Mouse (Mus musculus) embryonic facial prominence, embryonic 13.5 days (tissue): ENCODE measurements around the gene Gpr18. TPM values are rescaled to one million over a fixed set of nuclear protein-coding genes. Genes with fewer than 3 reads are reported as not detected.
"Not testable (repeated sequence)": the region's sequence is repeated elsewhere in the genome, so short reads cannot be mapped to it uniquely, and the experiment has no call there.

Source experiments
- ATAC-seq: fragments of 200-750 bp; cut with Nextera tagmentation; 2 replicates; pipeline ENCODE4 v1.8.0; 2017; ENCODE audit warnings: low read depth; ENCODE audit not compliant: insufficient number of reproducible peaks, insufficient read depth, low FRiP score, low TSS enrichment
- H3K27ac ChIP-seq: fragments of 300-500 bp; sonication (generic); 2 replicates; pipeline ENCODE4 v1.5.1; 2015; ENCODE audit warnings: moderate library complexity, mild to moderate bottlenecking, inconsistent platforms
- H3K27me3 ChIP-seq: fragments of 300-500 bp; sonication (generic); 2 replicates; pipeline ENCODE4 v1.6.1; 2015; ENCODE audit warnings: mild to moderate bottlenecking, inconsistent platforms
- H3K36me3 ChIP-seq: fragments of 300-500 bp; sonication (generic); 2 replicates; pipeline ENCODE4 v1.6.1; 2015; ENCODE audit warnings: mild to moderate bottlenecking, inconsistent platforms
- H3K4me1 ChIP-seq: fragments of 300-500 bp; sonication (generic); 2 replicates; pipeline ENCODE4 v1.6.1; 2015; ENCODE audit warnings: inconsistent platforms
- H3K4me2 ChIP-seq: fragments of 300-500 bp; sonication (generic); 2 replicates; pipeline ENCODE4 v1.6.1; 2015; ENCODE audit warnings: moderate library complexity, mild to moderate bottlenecking, inconsistent platforms
- H3K4me3 ChIP-seq: fragments of 300-500 bp; sonication (generic); 2 replicates; pipeline ENCODE4 v1.5.1; 2015; ENCODE audit warnings: mild to moderate bottlenecking, inconsistent platforms
- H3K9ac ChIP-seq: fragments of 300-500 bp; sonication (generic); 2 replicates; pipeline ENCODE4 v1.6.1; 2015; ENCODE audit warnings: mild to moderate bottlenecking, inconsistent platforms
- H3K9me3 ChIP-seq: fragments of 300-500 bp; sonication (generic); 2 replicates; pipeline ENCODE4 v1.6.1; 2016; ENCODE audit warnings: inconsistent platforms
- WGBS: fragments of 180-500 bp; shearing (Covaris S2); methylation state at CpG from one replicate; pipeline ENCODE4 v1.1.7; 2015; ENCODE audit warnings: mixed read lengths; 5-methylcytosine and 5-hydroxymethylcytosine counted together
- polyA plus RNA-seq: library from polyadenylated mRNA; unstranded; fragments of >200 nt; fragmentation: Nextera tagmentation; extraction: Ambion mirVana; gene quantifications from 2 replicates; pipeline ENCODE4 v1.2.1, GENCODE M21; 2015

Gene Gpr18
- polyA plus RNA-seq, 1 experiment from 2014 or later: 0.45 TPM

- H3K9me3 ChIP-seq: no peaks in the 10 kb centered on the region
- H3K27ac ChIP-seq: peak within 1 kb of the TSS; percentile 91
- peak; percentile 97 for ATAC-seq
- peak within 1 kb of the TSS; percentile 85 for H3K9ac ChIP-seq
- peaks cover 17% of the 10 kb centered on the region for H3K4me1 ChIP-seq
- no peaks in the 10 kb centered on the region for H3K27me3 ChIP-seq
- under 1% methylated on average over 61 of the region's 61 CpGs for WGBS
- H3K4me3 ChIP-seq: peak within 1 kb of the TSS; percentile 92
- H3K4me2 ChIP-seq: peak within 1 kb of the TSS; percentile 87
- no peaks in the 10 kb centered on the region for H3K36me3 ChIP-seq
Observed at GRCm38 (mm10) chr14:121878176-121878858, 37.3 kb downstream of the Gpr18 start, which contains the start of gene Ubac2. Gene Ubac2, plus strand, starts transcription at chr14:121878620.

GRCm38 (mm10) chr14:121877640-121878039, 37.9 kb downstream of the Gpr18 start:
- no peaks in the 10 kb centered on the region for H3K9me3 ChIP-seq
- peak overlapping the region; percentile 85 for H3K9ac ChIP-seq
- no peak for ATAC-seq
- peak overlapping the region; percentile 87 for H3K4me2 ChIP-seq
- H3K27me3 ChIP-seq: no peaks in the 10 kb centered on the region
- H3K27ac ChIP-seq: peak overlapping the region; percentile 91; the same call in 1 of the 2 replicates
- H3K4me3 ChIP-seq: peak overlapping the region; percentile 92
- no peaks in the 10 kb centered on the region for H3K36me3 ChIP-seq
- H3K4me1 ChIP-seq: peaks cover 17% of the 10 kb centered on the region
- WGBS: 24% methylated on average over 8 of the region's 8 CpGs

GRCm38 (mm10) chr14:121876860-121877259, 38.7 kb downstream of the Gpr18 start:
- no peak for ATAC-seq
- H3K36me3 ChIP-seq: no peaks in the 10 kb centered on the region
- H3K9ac ChIP-seq: no peak overlapping the region
- no peak overlapping the region for H3K27ac ChIP-seq
- WGBS: 93% methylated on average over 2 of the region's 2 CpGs
- no peak overlapping the region for H3K4me3 ChIP-seq
- H3K27me3 ChIP-seq: no peaks in the 10 kb centered on the region
- peaks cover 17% of the 10 kb centered on the region for H3K4me1 ChIP-seq
- H3K4me2 ChIP-seq: no peak overlapping the region
- H3K9me3 ChIP-seq: no peaks in the 10 kb centered on the region

GRCm38 (mm10) chr14:121876190-121876589, 39.4 kb downstream of the Gpr18 start:
- not testable (repeated sequence) for H3K27ac ChIP-seq, H3K4me2 ChIP-seq, H3K27me3 ChIP-seq, H3K9ac ChIP-seq, H3K4me3 ChIP-seq, H3K9me3 ChIP-seq, H3K36me3 ChIP-seq, ATAC-seq
- WGBS: 71% methylated on average over 2 of the region's 2 CpGs
- H3K4me1 ChIP-seq: peaks cover 17% of the 10 kb centered on the region

GRCm38 (mm10) chr14:121873646-121874045, 41.9 kb downstream of the Gpr18 start:
- Histone ChIP-seq H3K9ac (no peak overlapping the region), H3K9me3 (no peaks in the 10 kb centered on the region), H3K27ac (no peak overlapping the region), H3K27me3 (no peaks in the 10 kb centered on the region), H3K4me2 (no peak overlapping the region), H3K4me3 (no peak overlapping the region), H3K4me1 (0 out of 2 replicates have a peak, but pooled peaks cover 4% of the 10 kb centered on the region), H3K36me3 (no peaks in the 10 kb centered on the region)
- no peak for ATAC-seq
- WGBS: 86% methylated on average over 4 of the region's 4 CpGs

- WGBS: 62% methylated on average over 2 of the region's 2 CpGs
- Histone ChIP-seq H3K36me3 (no peaks in the 10 kb centered on the region), H3K4me2 (no peak overlapping the region), H3K4me1 (0 out of 2 replicates have a peak, but pooled peaks cover 4% of the 10 kb centered on the region), H3K4me3 (no peak overlapping the region), H3K27me3 (no peaks in the 10 kb centered on the region), H3K27ac (no peak overlapping the region), H3K9ac (no peak overlapping the region), H3K9me3 (no peaks in the 10 kb centered on the region)
- no peak for ATAC-seq
Observed at GRCm38 (mm10) chr14:121873172-121873571, 42.4 kb downstream of the Gpr18 start.

GRCm38 (mm10) chr14:121872760-121873159, 42.8 kb downstream of the Gpr18 start:
- no peak overlapping the region for H3K4me2 ChIP-seq
- no peaks in the 10 kb centered on the region for H3K9me3 ChIP-seq
- no peak for ATAC-seq
- 0 out of 2 replicates have a peak, but pooled peaks cover 4% of the 10 kb centered on the region for H3K4me1 ChIP-seq
- no peak overlapping the region for H3K9ac ChIP-seq
- H3K27me3 ChIP-seq: no peaks in the 10 kb centered on the region
- no peak overlapping the region for H3K27ac ChIP-seq
- H3K36me3 ChIP-seq: no peaks in the 10 kb centered on the region
- no peak overlapping the region for H3K4me3 ChIP-seq
- 67% methylated on average over 1 of the region's 1 CpGs for WGBS

- WGBS: 68% methylated on average over 1 of the region's 1 CpGs
- H3K9ac ChIP-seq: no peak overlapping the region
- ATAC-seq: no peak
- H3K4me1 ChIP-seq: no peaks in the 10 kb centered on the region
- H3K27ac ChIP-seq: no peak overlapping the region
- no peaks in the 10 kb centered on the region for H3K9me3 ChIP-seq
- H3K27me3 ChIP-seq: no peaks in the 10 kb centered on the region
- H3K36me3 ChIP-seq: no peaks in the 10 kb centered on the region
- H3K4me3 ChIP-seq: no peak overlapping the region
- no peak overlapping the region for H3K4me2 ChIP-seq
Observed at GRCm38 (mm10) chr14:121869111-121869510, 46.5 kb downstream of the Gpr18 start.

GRCm38 (mm10) chr14:121866574-121866973, 49.0 kb downstream of the Gpr18 start:
- Histone ChIP-seq H3K27me3 (no peaks in the 10 kb centered on the region), H3K27ac (no peak overlapping the region), H3K9me3 (no peaks in the 10 kb centered on the region), H3K36me3 (no peaks in the 10 kb centered on the region), H3K4me3 (no peak overlapping the region), H3K4me1 (no peaks in the 10 kb centered on the region), H3K9ac (no peak overlapping the region), H3K4me2 (no peak overlapping the region)
- WGBS: 73% methylated on average over 3 of the region's 3 CpGs
- no peak for ATAC-seq

GRCm38 (mm10) chr14:121865162-121865561, 50.4 kb downstream of the Gpr18 start:
- H3K9me3 ChIP-seq, H3K4me1 ChIP-seq, H3K4me2 ChIP-seq, H3K27me3 ChIP-seq, H3K9ac ChIP-seq, ATAC-seq, H3K36me3 ChIP-seq, H3K27ac ChIP-seq, H3K4me3 ChIP-seq: not testable (repeated sequence)
- WGBS: 16% methylated on average over 2 of the region's 2 CpGs
